Mouse (Mus musculus) megakaryocyte, embryonic 14.5 days (primary cell): ENCODE data around the gene Pgpep1.

Experiments
- FLI1 ChIP-seq: IDR thresholded peaks from 2 replicates; pipeline ENCODE4 v1.6.1; 2012; ENCODE audit warnings: low read length, inconsistent platforms, mixed read lengths
- GATA1 ChIP-seq: IDR thresholded peaks from 3 replicates; pipeline ENCODE4 v1.6.1; 2012; ENCODE audit warnings: mixed read lengths, low read length, inconsistent platforms, borderline replicate concordance

- TF ChIP-seq FLI1 (no peak), GATA1 (no peak)
These were observed 43.5 kb downstream of the Pgpep1 start for GRCm38 (mm10) chr8:70616645-70617044.
